Mouse (Mus musculus): ENCODE measurements around the gene Gm21518. TPM values are rescaled to one million over a fixed set of nuclear protein-coding genes. Genes with fewer than 3 reads are reported as not detected.
"Not testable (repeated sequence)": the region's sequence is repeated elsewhere in the genome, so short reads cannot be mapped to it uniquely, and the experiment has no call there.

Gm21518 gene
- not detected in 2 replicates for polyA plus RNA-seq (2014; fragmentation: Nextera tagmentation; extraction: Ambion mirVana)

GRCm38 (mm10) chrY:62190566-62190965, at the start of gene Gm21518:
TSS of gene Gm21518 (plus strand) at chrY:62190866.
- not testable (repeated sequence) for ATAC-seq; H3K27me3 ChIP-seq (replicated peaks; ENCODE audit: control insufficient read depth, insufficient read depth, low read length); H3K4me2 ChIP-seq (ENCODE audit: low read length); DNase-seq (ENCODE audit: low spot score); H3K9ac ChIP-seq (ENCODE audit: low read length); H3K4me1 ChIP-seq (ENCODE audit: control insufficient read depth, insufficient read depth, low read length); H3K9me3 ChIP-seq (replicated peaks; ENCODE audit: control insufficient read depth, low read length); H3K27ac ChIP-seq (ENCODE audit: low read depth, low read length); H3K36me3 ChIP-seq (ENCODE audit: control insufficient read depth, insufficient read depth, low read length); H3K4me3 ChIP-seq (ENCODE audit: low read depth, low read length)
- WGBS: no CpG with 5 or more reads among the region's 6 CpGs
